Mouse (Mus musculus) CH12.LX (cell line): ENCODE measurements around the gene Gm28729. TPM values are rescaled to one million over a fixed set of nuclear protein-coding genes. Genes with fewer than 3 reads are reported as not detected.

Experiments
- DNase-seq: peaks from one replicate; pipeline ENCODE4 v3.0.0-alpha.2; 2013; ENCODE audit errors: extremely low read depth
- H3K27ac ChIP-seq: 2 replicates; pipeline ENCODE4 v1.5.1; 2012; ENCODE audit warnings: low read depth, mild to moderate bottlenecking, control low read depth, moderate library complexity; ENCODE audit not compliant: insufficient read depth
- H3K27me3 ChIP-seq: replicated peaks from 2 replicates; pipeline ENCODE3; 2012; ENCODE audit warnings: inconsistent platforms
- H3K36me3 ChIP-seq, 2 experiments: replicated peaks in 1 of 2; 2 replicates each; pipeline versions ENCODE3 to v1.6.1; 2012; ENCODE audit warnings: inconsistent platforms in 1 of 2, low read length in 1 of 2, mild to moderate bottlenecking in 1 of 2, mixed read lengths in 1 of 2, moderate library complexity in 1 of 2; ENCODE audit not compliant: control insufficient read depth in 1 of 2, insufficient read depth in 1 of 2
- H3K4me1 ChIP-seq, 2 experiments: 2 replicates each; pipeline ENCODE4 v1.6.1; 2012; ENCODE audit warnings: inconsistent platforms in 1 of 2, moderate library complexity in 1 of 2; ENCODE audit not compliant: insufficient read depth in 2 of 2, control insufficient read depth in 1 of 2
- H3K4me2 ChIP-seq: 2 replicates; pipeline ENCODE4 v1.6.1; 2012; ENCODE audit warnings: low read depth, mild to moderate bottlenecking, control low read depth; ENCODE audit not compliant: poor library complexity, insufficient read depth, severe bottlenecking
- H3K4me3 ChIP-seq, 3 experiments: fragments of 150-350 bp in 1 of 3; sonication (generic) in 1 of 3; replicated peaks in 1 of 3; 2 replicates each; pipeline versions ENCODE3 to v1.5.1; 2011 to 2012; ENCODE audit warnings: low read depth in 2 of 3, low read length in 2 of 3, mild to moderate bottlenecking in 2 of 3, moderate library complexity in 2 of 3, control low read depth in 1 of 3, improper control_type of control experiment in 1 of 3, inconsistent platforms in 1 of 3, mixed read lengths in 1 of 3; ENCODE audit not compliant: poor library complexity in 1 of 3
- H3K79me2 ChIP-seq: replicated peaks from 2 replicates; pipeline ENCODE4 v1.6.1; 2012; ENCODE audit warnings: mild to moderate bottlenecking, moderate library complexity; ENCODE audit not compliant: control insufficient read depth, poor library complexity, insufficient read depth, severe bottlenecking; ENCODE audit errors: extremely low read depth
- H3K9ac ChIP-seq: 2 replicates; pipeline ENCODE4 v1.6.1; 2012; ENCODE audit warnings: low read depth, mild to moderate bottlenecking, control low read depth, moderate library complexity; ENCODE audit not compliant: insufficient read depth
- H3K9me3 ChIP-seq: replicated peaks from 2 replicates; pipeline ENCODE3; 2012; ENCODE audit warnings: low read length, inconsistent platforms, mixed read lengths
- BHLHE40 ChIP-seq: IDR thresholded peaks from 2 replicates; pipeline ENCODE4 v1.6.1; 2011; ENCODE audit warnings: mild to moderate bottlenecking, low read depth, low read length, improper control_type of control experiment
- CHD1 ChIP-seq: IDR thresholded peaks from 2 replicates; pipeline ENCODE4 v1.6.1; 2012; ENCODE audit warnings: low read depth, low read length, improper control_type of control experiment, inconsistent platforms
- CHD2 ChIP-seq: IDR thresholded peaks from 2 replicates; pipeline ENCODE4 v1.6.1; 2011; ENCODE audit warnings: low read length, improper control_type of control experiment
- CTCF ChIP-seq, 2 experiments: IDR thresholded peaks in 1 of 2; conservative IDR thresholded peaks in 1 of 2; 2 replicates each; pipeline ENCODE4 v1.5.1; 2011 to 2012; ENCODE audit warnings: low read depth in 2 of 2, low read length in 2 of 2, improper control_type of control experiment in 1 of 2, inconsistent platforms in 1 of 2, mild to moderate bottlenecking in 1 of 2, moderate library complexity in 1 of 2
- E2F4 ChIP-seq: IDR thresholded peaks from 2 replicates; pipeline ENCODE4 v1.6.1; 2011; ENCODE audit warnings: low read depth, low read length, improper control_type of control experiment; ENCODE audit not compliant: insufficient replicate concordance
- ELF1 ChIP-seq: IDR thresholded peaks from 2 replicates; pipeline ENCODE4 v1.6.1; 2014; ENCODE audit warnings: low read depth, mild to moderate bottlenecking, inconsistent platforms, low read length, improper control_type of control experiment
- EP300 ChIP-seq: IDR thresholded peaks from 2 replicates; pipeline ENCODE4 v1.6.1; 2011; ENCODE audit warnings: low read length, improper control_type of control experiment
- ETS1 ChIP-seq: conservative IDR thresholded peaks from 2 replicates; pipeline ENCODE4 v1.6.1; 2012; ENCODE audit warnings: low read depth, mild to moderate bottlenecking, inconsistent platforms, low read length, improper control_type of control experiment, moderate library complexity
- GABPA ChIP-seq: IDR thresholded peaks from 2 replicates; pipeline ENCODE4 v1.6.1; 2012; ENCODE audit warnings: low read depth, low read length, improper control_type of control experiment, inconsistent platforms; ENCODE audit not compliant: insufficient replicate concordance
- HCFC1 ChIP-seq: IDR thresholded peaks from 2 replicates; pipeline ENCODE4 v1.6.1; 2012; ENCODE audit warnings: low read depth, mild to moderate bottlenecking, inconsistent platforms, low read length, improper control_type of control experiment
- IRF4 ChIP-seq: IDR thresholded peaks from 2 replicates; pipeline ENCODE4 v1.6.1; 2014; ENCODE audit warnings: low read depth, mild to moderate bottlenecking, inconsistent platforms, low read length, improper control_type of control experiment
- JUN ChIP-seq: IDR thresholded peaks from 2 replicates; pipeline ENCODE4 v1.6.1; 2011; ENCODE audit warnings: low read depth, mild to moderate bottlenecking, low read length, improper control_type of control experiment, moderate library complexity; ENCODE audit not compliant: insufficient read depth
- JUND ChIP-seq: conservative IDR thresholded peaks from 2 replicates; pipeline ENCODE4 v1.6.1; 2011; ENCODE audit warnings: low read depth, low read length, improper control_type of control experiment
- KAT2A ChIP-seq: IDR thresholded peaks from 2 replicates; pipeline ENCODE4 v1.6.1; 2012; ENCODE audit warnings: low read length, improper control_type of control experiment, inconsistent platforms; ENCODE audit not compliant: insufficient replicate concordance
- MAFK ChIP-seq: IDR thresholded peaks from 2 replicates; pipeline ENCODE4 v1.6.1; 2011; ENCODE audit warnings: low read length, improper control_type of control experiment; ENCODE audit not compliant: insufficient replicate concordance
- MAX ChIP-seq: IDR thresholded peaks from 2 replicates; pipeline ENCODE4 v1.6.1; 2011; ENCODE audit warnings: low read length, improper control_type of control experiment
- MAZ ChIP-seq: IDR thresholded peaks from 2 replicates; pipeline ENCODE4 v1.6.1; 2012; ENCODE audit warnings: low read depth, mild to moderate bottlenecking, inconsistent platforms, low read length, improper control_type of control experiment, moderate library complexity
- MEF2A ChIP-seq: IDR thresholded peaks from 2 replicates; pipeline ENCODE4 v1.6.1; 2014; ENCODE audit warnings: low read depth, mild to moderate bottlenecking, inconsistent platforms, low read length, improper control_type of control experiment, borderline replicate concordance
- MXI1 ChIP-seq: IDR thresholded peaks from 2 replicates; pipeline ENCODE4 v1.6.1; 2011; ENCODE audit warnings: mild to moderate bottlenecking, low read depth, low read length, improper control_type of control experiment
- MYC ChIP-seq: IDR thresholded peaks from 2 replicates; pipeline ENCODE4 v1.6.1; 2011; ENCODE audit warnings: low read depth, mild to moderate bottlenecking, improper control_type of control experiment, low read length
- NELFE ChIP-seq: IDR thresholded peaks from 2 replicates; pipeline ENCODE4 v1.6.1; 2011; ENCODE audit warnings: low read depth, low read length, improper control_type of control experiment
- NRF1 ChIP-seq: IDR thresholded peaks from 2 replicates; pipeline ENCODE4 v1.6.1; 2014; ENCODE audit warnings: low read depth, mild to moderate bottlenecking, inconsistent platforms, low read length, improper control_type of control experiment, moderate library complexity
- PAX5 ChIP-seq: IDR thresholded peaks from 2 replicates; pipeline ENCODE4 v1.6.1; 2012; ENCODE audit warnings: low read length, inconsistent platforms, mixed read lengths
- POLR2A ChIP-seq: IDR thresholded peaks from 2 replicates; pipeline ENCODE4 v1.6.1; 2011; ENCODE audit warnings: low read depth, mild to moderate bottlenecking, improper control_type of control experiment, low read length
- POLR2AphosphoS2 ChIP-seq: IDR thresholded peaks from 2 replicates; pipeline ENCODE4 v1.6.1; 2011; ENCODE audit warnings: low read depth, low read length, improper control_type of control experiment
- RAD21 ChIP-seq: IDR thresholded peaks from 2 replicates; pipeline ENCODE4 v1.6.1; 2011; ENCODE audit warnings: low read depth, mild to moderate bottlenecking, low read length, improper control_type of control experiment, moderate library complexity
- RCOR1 ChIP-seq: conservative IDR thresholded peaks from 2 replicates; pipeline ENCODE4 v1.6.1; 2012; ENCODE audit warnings: low read depth, mild to moderate bottlenecking, inconsistent platforms, low read length, improper control_type of control experiment
- SIN3A ChIP-seq: IDR thresholded peaks from 2 replicates; pipeline ENCODE4 v1.6.1; 2012; ENCODE audit warnings: low read length, improper control_type of control experiment, inconsistent platforms
- SMC3 ChIP-seq: IDR thresholded peaks from 2 replicates; pipeline ENCODE4 v1.6.1; 2011; ENCODE audit warnings: low read depth, low read length, improper control_type of control experiment
- TBP ChIP-seq: conservative IDR thresholded peaks from 2 replicates; pipeline ENCODE4 v1.6.1; 2011; ENCODE audit warnings: low read depth, low read length, improper control_type of control experiment
- TCF12 ChIP-seq: IDR thresholded peaks from 2 replicates; pipeline ENCODE4 v1.6.1; 2014; ENCODE audit warnings: low read depth, mild to moderate bottlenecking, inconsistent platforms, low read length, improper control_type of control experiment
- UBTF ChIP-seq: IDR thresholded peaks from 2 replicates; pipeline ENCODE4 v1.6.1; 2012; ENCODE audit warnings: low read depth, mild to moderate bottlenecking, inconsistent platforms, low read length, improper control_type of control experiment, moderate library complexity
- USF1 ChIP-seq: IDR thresholded peaks from 2 replicates; pipeline ENCODE4 v1.6.1; 2014; ENCODE audit warnings: low read depth, mild to moderate bottlenecking, inconsistent platforms, low read length, improper control_type of control experiment
- USF2 ChIP-seq: conservative IDR thresholded peaks from 2 replicates; pipeline ENCODE4 v1.6.1; 2011; ENCODE audit warnings: low read depth, low read length, improper control_type of control experiment
- ZC3H11A ChIP-seq: IDR thresholded peaks from 2 replicates; pipeline ENCODE4 v1.6.1; 2012; ENCODE audit warnings: low read depth, mild to moderate bottlenecking, inconsistent platforms, low read length, improper control_type of control experiment
- ZKSCAN1 ChIP-seq: IDR thresholded peaks from 2 replicates; pipeline ENCODE4 v1.6.1; 2012; ENCODE audit warnings: low read depth, inconsistent platforms, low read length, improper control_type of control experiment, borderline replicate concordance
- ZMIZ1 ChIP-seq: IDR thresholded peaks from 2 replicates; pipeline ENCODE4 v1.6.1; 2012; ENCODE audit warnings: low read depth, mild to moderate bottlenecking, inconsistent platforms, low read length, improper control_type of control experiment
- ZNF384 ChIP-seq: IDR thresholded peaks from 2 replicates; pipeline ENCODE4 v1.6.1; 2012; ENCODE audit warnings: low read depth, low read length, improper control_type of control experiment, inconsistent platforms
- dilution Hi-C: fragments of 300-500 bp; cut with MboI; formaldehyde crosslinking; loops from 2 replicates; pipeline ENCODE4 v1.14.3; 2020; ENCODE audit warnings: low sequenced_read_pairs; ENCODE audit not compliant: extremely low pct_unique_long_range_greater_than_20kb, extremely low pct_ligation_motif_present
- in situ Hi-C: fragments of 300-500 bp; cut with MboI; formaldehyde crosslinking; loops from 3 replicates; pipeline ENCODE4 v1.14.3; 2019; ENCODE audit warnings: low sequenced_read_pairs, low pct_ligation_motif_present, low pct_unique_long_range_greater_than_20kb, mixed read lengths
- polyA plus RNA-seq: library from polyadenylated mRNA; unstranded; fragments of >175 nt; gene quantifications from 2 replicates; pipeline ENCODE4 v1.2.1, GENCODE M21; 2012; ENCODE audit warnings: low read depth; ENCODE audit not compliant: insufficient read length
- total RNA-seq, 2 experiments: library from RNA; depleted of rRNA; stranded (reverse); fragments of 300-350 nt in 1 of 2; fragments of >200 nt in 1 of 2; gene quantifications; 2 replicates each; pipeline ENCODE4 v1.2.3; 2012 to 2014

Gm28729 gene
- total and polyA plus RNA-seq, 3 experiments: not detected

- peak within 1 kb of the TSS; percentile 63 to 90 (median 81) for H3K4me3 ChIP-seq
- peak within 1 kb of the TSS; percentile 70 for H3K4me2 ChIP-seq
- in situ Hi-C loops (no loop called here), dilution Hi-C loops (no loop called here)
- H3K36me3 ChIP-seq: peaks cover 0 to 26% of the 10 kb centered on the region in 2 experiments
- peak; percentile 71 for TF ChIP-seq NRF1
- peak; percentile 77 for TF ChIP-seq TBP
- TF ChIP-seq ZNF384: no peak
- no peak for TF ChIP-seq MAFK
- peak; percentile 85 for TF ChIP-seq HCFC1
- TF ChIP-seq MEF2A: peak; percentile 63; the same call in 1 of the 2 replicates
- TF ChIP-seq SMC3: no peak
- TF ChIP-seq E2F4: no peak
- peak; percentile 38; the same call in 1 of the 2 replicates for TF ChIP-seq SIN3A
- no peak; the same call in 1 of the 2 replicates for TF ChIP-seq USF2
- TF ChIP-seq MAX: peak; percentile 79
- TF ChIP-seq MXI1: peak; percentile 81
- no peak for TF ChIP-seq CHD1
- peak; percentile 41; the same call in 1 of the 2 replicates for TF ChIP-seq POLR2AphosphoS2
- peak; percentile 71 for TF ChIP-seq IRF4
- TF ChIP-seq NELFE: peak; percentile 77
- peak; percentile 51; the same call in 1 of the 2 replicates for TF ChIP-seq ZMIZ1
- no peak; the same call in 1 of the 2 replicates for TF ChIP-seq GABPA
- no peak for TF ChIP-seq RCOR1
- TF ChIP-seq USF1: 0 out of 2 replicates have a peak, but pooled peaks have one; percentile 3
- TF ChIP-seq POLR2A: peak; percentile 82
- TF ChIP-seq KAT2A: peak; percentile 83; the same call in 1 of the 2 replicates
- 0 out of 2 replicates have a peak, but pooled peaks have one; percentile 58 for TF ChIP-seq MAZ
- TF ChIP-seq ZC3H11A: no peak
- TF ChIP-seq ZKSCAN1: no peak
- peak; percentile 87 for TF ChIP-seq TCF12
- peak; percentile 79 for TF ChIP-seq ELF1
- 0 out of 2 replicates have a peak, but pooled peaks have one; percentile 19 for TF ChIP-seq MYC
- TF ChIP-seq PAX5: no peak
- no peak for TF ChIP-seq CTCF (conservative IDR thresholded peaks at IDR 0.05 in 1 of 2, IDR thresholded peaks at IDR 0.05 in 1 of 2; ENCODE audit: low read depth in 2 of 2, low read length in 2 of 2)
- peak; percentile 71; the same call in 1 of the 2 replicates for TF ChIP-seq CHD2
- no peak for TF ChIP-seq JUN
- TF ChIP-seq UBTF: no peak
- TF ChIP-seq ETS1: no peak
- TF ChIP-seq RAD21: no peak
- TF ChIP-seq EP300: no peak
- no peak for TF ChIP-seq JUND
- TF ChIP-seq BHLHE40: peak; percentile 95
- H3K9me3 ChIP-seq: no peaks in the 10 kb centered on the region
- no peaks in the 10 kb centered on the region for H3K27me3 ChIP-seq
- peak within 1 kb of the TSS; percentile 59; the same call in 1 of the 2 replicates for H3K27ac ChIP-seq
- DNase-seq: peak; percentile 94
- H3K79me2 ChIP-seq: peaks cover 40% of the 10 kb centered on the region
- peaks cover 2 to 24% of the 10 kb centered on the region in 2 experiments; a peak in 3 of 4 replicates for H3K4me1 ChIP-seq
- peak within 1 kb of the TSS; percentile 92 for H3K9ac ChIP-seq
Measured at GRCm38 (mm10) chr9:96478071-96478888, 46.8 kb downstream of the Gm28729 start, which contains the start of gene Rnf7. Gene Rnf7 (minus strand): TSS chr9:96478675.
